Mouse (Mus musculus) myocyte (in vitro differentiated cells): ENCODE measurements around the gene Psma4. TPM values are rescaled to one million over a fixed set of nuclear protein-coding genes. Genes with fewer than 3 reads are reported as not detected.

Experiments
- H3K27me3 ChIP-seq: one replicate; pipeline ENCODE4 v1.6.1; 2011; ENCODE audit not compliant: control insufficient read depth, insufficient read depth, insufficient read length
- H3K36me3 ChIP-seq: one replicate; pipeline ENCODE4 v1.6.1; 2011; ENCODE audit not compliant: control insufficient read depth, insufficient read depth
- H3K4me2 ChIP-seq: one replicate; pipeline ENCODE4 v1.6.1; 2011; ENCODE audit warnings: low read depth, control low read depth
- H3K4me3 ChIP-seq: one replicate; pipeline ENCODE4 v1.5.1; 2011; ENCODE audit warnings: mild to moderate bottlenecking, control low read depth, moderate library complexity
- H3K79me2 ChIP-seq: one replicate; pipeline ENCODE4 v1.6.1; 2011; ENCODE audit not compliant: control insufficient read depth, insufficient read depth
- H3ac ChIP-seq: one replicate; pipeline ENCODE4 v1.6.1; 2011; ENCODE audit not compliant: control insufficient read depth, insufficient read length
- CEBPB ChIP-seq: IDR thresholded peaks from 2 replicates; pipeline ENCODE4 v1.6.1; 2011; ENCODE audit warnings: mild to moderate bottlenecking, moderate library complexity; ENCODE audit not compliant: poor library complexity, insufficient read depth, severe bottlenecking
- E2F4 ChIP-seq: IDR thresholded peaks from one replicate; pipeline ENCODE4 v1.6.1; 2011; ENCODE audit warnings: mild to moderate bottlenecking, control low read depth, moderate library complexity; ENCODE audit not compliant: insufficient read depth
- POLR2AphosphoS2 ChIP-seq: IDR thresholded peaks from one replicate; pipeline ENCODE4 v1.6.1; 2011; ENCODE audit warnings: low read depth, control low read depth; ENCODE audit not compliant: insufficient read length
- REST ChIP-seq: IDR thresholded peaks from one replicate; pipeline ENCODE4 v1.6.1; 2011; ENCODE audit warnings: mild to moderate bottlenecking, control low read depth, moderate library complexity; ENCODE audit not compliant: insufficient read depth, insufficient read length
- TCF12 ChIP-seq: IDR thresholded peaks from one replicate; pipeline ENCODE4 v1.6.1; 2011; ENCODE audit warnings: mild to moderate bottlenecking, control low read depth; ENCODE audit not compliant: poor library complexity, insufficient read depth, severe bottlenecking
- TCF3 ChIP-seq: IDR thresholded peaks from one replicate; pipeline ENCODE4 v1.6.1; 2011; ENCODE audit warnings: low read depth, control low read depth; ENCODE audit not compliant: insufficient read length
- USF1 ChIP-seq: IDR thresholded peaks from one replicate; pipeline ENCODE4 v1.6.1; 2011; ENCODE audit warnings: low read depth, mild to moderate bottlenecking, control low read depth, moderate library complexity
- polyA plus RNA-seq: library from polyadenylated mRNA; unstranded; fragments of >200 nt; fragmentation: generic; extraction: Trizol; gene quantifications from one replicate; pipeline ENCODE4 v1.2.1, GENCODE M21; 2012; ENCODE audit warnings: missing spikeins

Gene Psma4
- polyA plus RNA-seq, 1 experiment, result 166 TPM

GRCm38 (mm10) chr9:55003609-55004008, 53.0 kb downstream of the Psma4 start:
- Histone ChIP-seq H3K4me2 (no peak overlapping the region), H3K36me3 (no peaks in the 10 kb centered on the region), H3K27me3 (no peaks in the 10 kb centered on the region), H3K79me2 (no peaks in the 10 kb centered on the region), H3ac (no peak overlapping the region), H3K4me3 (no peak overlapping the region)
- TF ChIP-seq TCF3 (no peak), E2F4 (no peak), CEBPB (no peak), USF1 (no peak), TCF12 (no peak), POLR2AphosphoS2 (no peak), REST (no peak)

Other genes with a start within 250 kb of the Psma4 start
- gene Wdr61, start 216.3 kb upstream of the Psma4 start, polyA plus RNA-seq, result 41.7 TPM
- gene Crabp1, start 186.0 kb upstream of the Psma4 start, polyA plus RNA-seq, result 0.13 TPM
- 9.4 TPM for gene Ireb2, start 87.0 kb upstream of the Psma4 start, polyA plus RNA-seq
- 0.04 TPM for gene Hykk, start 33.5 kb upstream of the Psma4 start, polyA plus RNA-seq
- gene AY074887, start 208 bp downstream of the Psma4 start, polyA plus RNA-seq, result 0.08 TPM
- not detected for gene Chrna5, start 30.1 kb downstream of the Psma4 start, polyA plus RNA-seq
- gene Chrna3, start 75.8 kb downstream of the Psma4 start, polyA plus RNA-seq, result not detected
- 0.01 TPM for gene Chrnb4, start 98.0 kb downstream of the Psma4 start, polyA plus RNA-seq
- 8.9 TPM for gene Ube2q2, start 198.1 kb downstream of the Psma4 start, polyA plus RNA-seq